8 mouse cellular contexts compared by ENCODE assay signal in genomic region chr3:21557963-21558441, GRCm38 (mm10).
DNase-seq lines count a peak whose midpoint lies in the region; ATAC-seq lines count a peak whose summit lies in the region.

No protein-coding gene starts in this region.

- no peak for ATAC-seq in megakaryocyte-erythroid progenitor cell, adult 5-6 weeks (replicated peaks; ENCODE audit: low FRiP score, low TSS enrichment, poor library complexity, severe bottlenecking)

- peak; percentile 17 for DNase-seq in adrenal gland, postnatal 25 days
- DNase-seq in adrenal gland, postnatal 4 days (ENCODE audit: low spot score in 2 of 2), result no peak
- peak; percentile 8 for DNase-seq in retina, adult 2 months (ENCODE audit: low read depth, low spot score)
- DNase-seq in retina, embryonic 14.5 days (ENCODE audit: low spot score), result no peak
- DNase-seq in kidney, adult 8-10 months, result peak; percentile 75 to 83
- peak; percentile 71 to 77 for DNase-seq in left cerebral cortex, postnatal 14 days (ENCODE audit: low spot score in 2 of 2)
- no peak for DNase-seq in urinary bladder, adult 2 months (ENCODE audit: low spot score)

- intact Hi-C loops in left cerebral cortex, postnatal 14 days (cut with DNase I), result no loop called here

Comparison
In these comparisons a context has a peak if more than half of its experiments do, and no peak if none do; other contexts are left out.
1. DNase-seq: peak in adrenal gland, postnatal 25 days (single experiment), retina, adult 2 months (single experiment), kidney, adult 8-10 months (2 of 2) and left cerebral cortex, postnatal 14 days (2 of 2); none in adrenal gland, postnatal 4 days (0 of 2), retina, embryonic 14.5 days (single experiment) and urinary bladder, adult 2 months (single experiment).